Mouse (Mus musculus) hindbrain, postnatal 0 days (tissue): ENCODE measurements around the gene Mdh2. TPM values are rescaled to one million over a fixed set of nuclear protein-coding genes. Genes with fewer than 3 reads are reported as not detected.

Experiments used
- ATAC-seq: fragments of 200-750 bp; cut with Nextera tagmentation; 2 replicates; pipeline ENCODE4 v1.8.0; 2017; ENCODE audit warnings: mild to moderate bottlenecking, moderate TSS enrichment, moderate library complexity
- DNase-seq: peaks from one replicate; pipeline ENCODE4 v3.0.0-alpha.2; 2015; ENCODE audit warnings: low spot score
- H3K27ac ChIP-seq: fragments of 300-500 bp; sonication (generic); 2 replicates; pipeline ENCODE4 v1.5.1; 2014; ENCODE audit warnings: mild to moderate bottlenecking
- H3K27me3 ChIP-seq: fragments of 300-500 bp; sonication (generic); 2 replicates; pipeline ENCODE4 v1.6.1; 2014; ENCODE audit warnings: low read length, mixed read lengths; ENCODE audit not compliant: insufficient read depth
- H3K36me3 ChIP-seq: fragments of 300-500 bp; sonication (generic); 2 replicates; pipeline ENCODE4 v1.6.1; 2014; ENCODE audit warnings: low read length, mixed read lengths; ENCODE audit not compliant: insufficient read depth
- H3K4me1 ChIP-seq: fragments of 300-500 bp; sonication (generic); 2 replicates; pipeline ENCODE4 v1.6.1; 2014; ENCODE audit warnings: antibody characterized with exemption, low read length, mixed read lengths; ENCODE audit not compliant: insufficient read depth
- H3K4me2 ChIP-seq: fragments of 300-500 bp; sonication (generic); 2 replicates; pipeline ENCODE4 v1.6.1; 2014; ENCODE audit warnings: low read depth, mild to moderate bottlenecking, low read length, moderate library complexity, mixed read lengths
- H3K4me3 ChIP-seq: fragments of 300-500 bp; sonication (generic); 2 replicates; pipeline ENCODE4 v1.5.1; 2014; ENCODE audit warnings: low read length
- H3K9ac ChIP-seq: fragments of 300-500 bp; sonication (generic); replicated peaks from 2 replicates; pipeline ENCODE4 v1.6.1; 2014; ENCODE audit warnings: mild to moderate bottlenecking, low read length, moderate library complexity, mixed read lengths
- H3K9me3 ChIP-seq: fragments of 300-500 bp; sonication (generic); 2 replicates; pipeline ENCODE4 v1.6.1; 2016; ENCODE audit warnings: low read length, mixed read lengths
- CTCF ChIP-seq: IDR thresholded peaks from 2 replicates; pipeline ENCODE4 v1.5.1; 2016; ENCODE audit warnings: antibody characterized with exemption, control low read depth, low read depth
- WGBS: fragments of 180-500 bp; shearing (Covaris S2); extraction: QIAGEN DNeasy Blood & Tissue Kit; methylation state at CpG from one replicate; pipeline ENCODE4 v1.1.7; 2014; 5-methylcytosine and 5-hydroxymethylcytosine counted together
- polyA plus RNA-seq: library from polyadenylated mRNA; unstranded; fragments of >200 nt; fragmentation: Nextera tagmentation; extraction: Ambion mirVana; gene quantifications from 2 replicates; pipeline ENCODE4 v1.2.1, GENCODE M21; 2015
- total RNA-seq: library from RNA; depleted of rRNA; stranded (reverse); fragments of >200 nt; gene quantifications from 2 replicates; pipeline ENCODE4 v1.2.3, GENCODE M21; 2014

Gene Mdh2
- total and polyA plus RNA-seq, 2 experiments from 2014 or later: 165 to 760 TPM

DNA sequence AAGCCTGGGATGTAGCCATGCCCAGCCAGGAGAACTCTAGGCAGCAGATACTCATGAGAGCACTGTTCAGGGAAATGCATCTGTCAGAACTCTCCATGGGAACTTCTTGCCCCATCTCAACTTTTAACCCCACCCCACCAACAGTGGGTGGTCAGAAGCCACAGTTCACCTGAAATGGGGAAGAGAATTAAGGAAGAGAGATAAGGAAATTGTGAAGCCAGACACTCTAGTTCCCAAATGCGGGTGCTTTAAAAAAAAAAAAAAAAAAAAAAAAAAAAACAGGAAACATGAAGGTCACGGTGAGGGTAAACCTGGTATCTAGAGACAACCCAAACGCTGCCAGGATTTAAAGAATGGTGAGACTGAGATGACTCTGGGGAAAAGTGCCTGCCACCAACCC lies 5.8 kb upstream of the Mdh2 start:
- ATAC-seq: no peak
- Histone ChIP-seq H3K4me1 (0 out of 2 replicates have a peak, but pooled peaks cover 3% of the 10 kb centered on the region), H3K4me3 (no peak overlapping the region), H3K27ac (no peak overlapping the region), H3K36me3 (no peaks in the 10 kb centered on the region), H3K9ac (no peak overlapping the region), H3K27me3 (no peaks in the 10 kb centered on the region), H3K9me3 (no peaks in the 10 kb centered on the region), H3K4me2 (no peak overlapping the region)
- DNase-seq: no peak
- WGBS: 67% methylated on average over 3 of the region's 3 CpGs
- TF ChIP-seq CTCF: no peak

DNA sequence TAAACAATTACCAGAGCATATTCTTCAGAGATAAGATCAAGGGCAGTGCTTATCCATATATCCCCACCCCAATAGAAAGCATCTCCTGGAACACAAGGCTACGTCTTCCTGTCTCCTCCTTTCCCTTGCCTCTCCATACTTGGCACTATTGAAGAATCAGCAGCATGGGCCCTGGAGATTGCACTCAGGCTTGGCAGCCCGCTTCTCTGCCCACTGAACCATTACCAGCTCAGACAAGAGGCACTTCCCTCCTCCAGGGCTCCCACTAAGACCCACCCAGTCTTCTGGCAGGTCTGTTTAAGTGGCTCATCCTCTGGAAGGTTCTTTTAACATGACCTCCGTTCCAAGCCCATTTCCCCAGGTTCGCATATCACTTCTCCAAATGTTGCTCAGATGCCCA lies 1.7 kb upstream of the Mdh2 start:
- WGBS: 71% methylated on average over 4 of the region's 4 CpGs
- DNase-seq (no peak), ATAC-seq (no peak)
- Histone ChIP-seq H3K9me3 (no peaks in the 10 kb centered on the region), H3K9ac (no peak overlapping the region), H3K4me3 (no peak overlapping the region), H3K27me3 (no peaks in the 10 kb centered on the region), H3K4me1 (peaks cover 14% of the 10 kb centered on the region), H3K4me2 (no peak overlapping the region), H3K36me3 (no peaks in the 10 kb centered on the region), H3K27ac (no peak overlapping the region)
- TF ChIP-seq CTCF: no peak

DNA sequence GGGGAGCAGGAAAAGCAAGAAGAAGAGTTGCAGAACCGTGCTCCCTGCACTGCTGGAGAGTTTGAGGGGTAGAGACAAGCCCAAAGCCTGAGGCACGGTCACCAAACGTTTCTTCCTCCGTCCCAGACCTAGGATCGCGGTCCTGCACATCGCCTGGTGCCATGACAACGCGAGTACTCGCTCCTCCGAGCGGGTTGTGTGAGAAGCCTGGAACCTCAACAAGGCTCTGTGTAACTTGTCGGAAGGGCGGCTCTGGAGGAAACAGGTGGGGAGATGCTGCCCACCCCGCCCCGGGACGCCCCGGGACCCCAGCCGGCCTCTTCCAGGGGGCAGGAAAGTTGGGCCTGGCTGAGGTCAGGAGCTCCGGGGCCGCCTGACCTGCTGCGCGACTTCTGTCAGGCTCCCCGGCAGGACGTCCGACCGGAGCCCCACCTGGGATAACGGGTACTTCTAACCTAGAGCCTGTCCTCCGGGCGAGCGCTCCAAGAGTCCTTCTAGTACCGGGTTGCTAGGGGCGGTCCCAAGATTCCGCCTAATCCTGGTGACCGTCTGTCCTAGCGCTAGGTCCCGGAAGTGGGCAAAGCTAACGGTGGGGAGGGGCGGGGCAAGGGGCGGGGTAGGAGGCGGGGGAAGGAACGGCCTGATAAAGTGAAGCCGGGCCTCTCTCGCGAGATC lies 347 bp upstream of the Mdh2 start, which contains the start of gene Styxl1:
Gene Styxl1, minus strand, starts transcription at position 590 of the 675 bp plus-strand sequence.
- peak within 1 kb of the TSS; percentile 95 for H3K4me3 ChIP-seq
- peak within 1 kb of the TSS; percentile 97 for H3K9ac ChIP-seq
- peak within 1 kb of the TSS; percentile 89 for H3K4me2 ChIP-seq
- no peaks in the 10 kb centered on the region for H3K9me3 ChIP-seq
- peaks cover 14% of the 10 kb centered on the region for H3K4me1 ChIP-seq
- DNase-seq (peak; percentile 61), ATAC-seq (peak; percentile 18)
- H3K27ac ChIP-seq: peak within 1 kb of the TSS; percentile 98
- TF ChIP-seq CTCF: no peak
- under 1% methylated on average over 45 of the region's 45 CpGs for WGBS
- no peaks in the 10 kb centered on the region; the same call in 1 of the 2 replicates for H3K36me3 ChIP-seq
- no peaks in the 10 kb centered on the region for H3K27me3 ChIP-seq

DNA sequence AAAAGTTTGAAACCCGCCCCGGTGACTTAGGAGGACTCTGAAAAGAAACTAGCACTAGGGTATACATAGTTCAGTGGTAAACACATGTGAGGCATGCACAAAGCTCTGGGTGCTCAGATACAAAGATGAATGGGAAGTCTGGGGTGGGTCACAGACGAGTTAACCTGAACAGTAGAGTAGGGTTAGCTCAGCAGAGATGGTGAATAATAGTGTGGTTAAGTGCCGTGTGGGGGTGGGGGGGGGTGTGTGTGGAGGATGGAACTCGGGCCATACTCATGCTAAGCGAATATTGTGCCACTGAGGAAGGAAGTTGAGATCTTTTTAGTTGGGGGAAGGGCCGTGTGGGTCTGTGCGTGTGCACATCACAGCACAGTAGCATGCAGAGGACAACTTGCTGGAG lies 2.1 kb downstream of the Mdh2 start:
- ATAC-seq (no peak), DNase-seq (no peak)
- Histone ChIP-seq H3K27ac (no peak overlapping the region), H3K36me3 (peaks cover 20% of the 10 kb centered on the region), H3K9me3 (no peaks in the 10 kb centered on the region), H3K4me3 (no peak overlapping the region), H3K4me2 (peak overlapping the region; percentile 14; the same call in 1 of the 2 replicates), H3K4me1 (peaks cover 14% of the 10 kb centered on the region), H3K27me3 (no peaks in the 10 kb centered on the region), H3K9ac (no peak overlapping the region)
- TF ChIP-seq CTCF: no peak
- 72% methylated on average over 8 of the region's 8 CpGs for WGBS

DNA sequence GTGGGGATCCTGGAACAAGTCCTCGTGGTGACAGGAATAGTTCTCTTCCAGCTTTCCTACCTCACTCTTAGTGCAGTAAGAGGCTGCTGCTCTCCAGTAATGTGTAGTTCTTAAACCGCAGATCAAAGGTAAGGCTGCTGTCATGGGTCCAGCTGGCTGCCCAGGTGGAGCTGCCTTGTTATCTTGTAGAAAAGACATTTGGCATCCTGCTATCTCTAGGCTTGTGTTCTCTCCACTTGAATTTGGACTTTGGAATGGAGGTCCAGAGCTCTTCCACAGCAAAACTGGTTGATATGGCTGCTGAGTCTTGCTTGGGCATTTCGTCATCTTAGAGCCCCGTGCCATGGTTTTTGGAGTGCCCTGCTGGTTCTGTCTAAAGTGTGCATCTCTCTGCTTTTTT lies 4.6 kb downstream of the Mdh2 start:
- 90% methylated on average over 4 of the region's 4 CpGs for WGBS
- DNase-seq (no peak), ATAC-seq (no peak)
- Histone ChIP-seq H3K4me3 (no peak overlapping the region), H3K9me3 (no peaks in the 10 kb centered on the region), H3K9ac (no peak overlapping the region), H3K27me3 (no peaks in the 10 kb centered on the region), H3K4me1 (peaks cover 10% of the 10 kb centered on the region), H3K36me3 (peaks cover 46% of the 10 kb centered on the region), H3K4me2 (no peak overlapping the region), H3K27ac (no peak overlapping the region)
- no peak for TF ChIP-seq CTCF

DNA sequence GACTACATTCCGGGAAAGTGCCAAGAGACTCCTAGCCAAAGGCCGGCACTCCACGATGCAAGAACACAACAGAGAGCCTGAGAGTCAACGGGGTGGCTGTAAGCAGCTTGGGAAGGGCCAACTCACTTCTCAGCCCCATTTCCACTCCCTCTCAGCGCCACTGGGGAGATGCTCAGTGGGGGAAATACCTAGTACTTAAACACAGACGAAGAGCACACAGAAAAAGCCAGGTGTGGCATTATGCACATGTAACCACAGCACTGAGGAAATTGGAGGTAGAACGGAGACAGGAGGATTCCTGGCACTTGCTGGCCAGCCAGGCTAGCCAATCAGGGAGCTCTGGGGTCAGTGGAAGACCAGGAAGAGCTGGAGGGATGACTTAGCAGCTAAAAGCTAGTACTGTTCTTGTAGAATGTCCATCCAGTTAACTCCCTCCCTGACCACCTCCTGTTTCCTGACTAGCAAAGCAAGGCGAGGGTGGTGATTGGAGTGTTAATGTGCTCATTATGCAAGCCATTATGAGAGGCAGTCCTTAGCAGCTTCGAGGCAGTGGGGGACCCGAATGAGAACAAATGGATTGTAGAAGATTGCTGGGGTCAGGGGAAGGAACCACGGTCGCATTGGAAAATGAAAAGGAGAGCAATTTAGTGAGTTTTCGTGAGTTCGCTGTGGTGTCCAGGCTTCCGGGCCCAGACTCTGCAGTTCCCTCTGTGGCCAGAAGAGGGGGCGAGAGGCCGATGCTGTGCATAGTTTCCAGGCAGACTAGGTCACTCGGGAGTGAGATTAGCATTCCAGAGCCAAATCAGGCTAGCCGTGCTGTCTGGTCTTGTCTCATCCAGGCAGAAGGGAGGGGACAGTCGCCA lies 15.9 kb downstream of the Mdh2 start:
- Histone ChIP-seq H3K9ac (peak overlapping the region; percentile 31), H3K27ac (peak overlapping the region; percentile 79), H3K4me2 (peak overlapping the region; percentile 33), H3K4me3 (peak overlapping the region; percentile 7; the same call in 1 of the 2 replicates), H3K9me3 (no peaks in the 10 kb centered on the region), H3K27me3 (no peaks in the 10 kb centered on the region), H3K4me1 (0 out of 2 replicates have a peak, but pooled peaks cover 5% of the 10 kb centered on the region), H3K36me3 (peaks cover 22% of the 10 kb centered on the region)
- 8% methylated on average over 20 of the region's 20 CpGs for WGBS
- DNase-seq (peak; percentile 93), ATAC-seq (peak; percentile 94)
- peak; percentile 99 for TF ChIP-seq CTCF
